Mouse (Mus musculus) cerebellum, adult (tissue): ENCODE data around the gene Nkiras2.
"Not testable (repeated sequence)": the region's sequence is repeated elsewhere in the genome, so short reads cannot be mapped to it uniquely, and the experiment has no call there.

Experiments
- ATAC-seq: cut with Nextera tagmentation; 2 replicates; pipeline ENCODE4 v1.9.2; 2017; ENCODE audit warnings: mild to moderate bottlenecking, moderate library complexity, mixed read lengths; ENCODE audit not compliant: insufficient number of reproducible peaks, low FRiP score, low TSS enrichment

Gene Nkiras2

DNA sequence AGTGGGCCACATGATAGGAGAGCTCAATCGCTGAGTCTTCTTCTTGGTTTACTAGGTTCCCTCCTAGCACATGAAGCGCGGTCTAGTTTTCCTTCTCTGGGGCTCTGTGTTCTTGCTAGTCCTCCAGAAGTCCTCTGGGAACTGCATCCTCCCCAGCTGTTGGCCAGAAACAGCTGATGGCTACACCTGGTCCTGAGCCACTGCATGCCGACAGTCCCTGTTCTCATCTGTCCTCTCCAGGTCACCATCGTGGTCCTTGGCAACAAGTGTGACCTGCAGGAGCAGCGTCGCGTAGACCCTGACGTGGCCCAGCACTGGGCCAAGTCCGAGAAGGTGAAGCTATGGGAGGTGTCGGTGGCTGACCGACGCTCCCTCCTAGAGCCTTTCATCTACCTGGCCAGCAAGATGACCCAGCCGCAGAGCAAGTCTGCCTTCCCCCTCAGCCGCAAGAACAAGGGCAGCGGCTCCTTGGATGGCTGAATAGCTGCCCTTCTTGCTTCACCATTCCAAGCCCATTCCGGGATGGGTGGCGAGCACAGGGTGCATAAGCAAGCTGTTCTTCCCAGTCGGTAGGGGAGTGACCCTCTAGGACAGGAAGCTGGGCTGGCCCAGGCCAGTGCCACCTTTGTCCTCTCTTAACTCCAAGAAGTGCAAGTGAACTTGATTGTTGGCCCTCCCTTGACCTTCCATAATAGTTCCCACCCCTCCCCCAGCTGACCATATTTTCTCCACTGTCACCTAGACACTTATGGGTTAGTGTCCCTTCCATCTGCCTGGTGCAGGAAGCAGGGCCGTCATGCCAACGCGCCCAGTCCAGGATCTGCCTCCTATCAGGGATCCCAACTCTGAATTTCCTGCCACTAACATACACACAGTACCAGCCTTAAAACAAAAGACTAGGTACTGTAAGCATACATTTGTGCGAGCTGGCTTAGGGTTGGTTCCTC lies 7.0 kb downstream of the Nkiras2 start:
- no peak for ATAC-seq

DNA sequence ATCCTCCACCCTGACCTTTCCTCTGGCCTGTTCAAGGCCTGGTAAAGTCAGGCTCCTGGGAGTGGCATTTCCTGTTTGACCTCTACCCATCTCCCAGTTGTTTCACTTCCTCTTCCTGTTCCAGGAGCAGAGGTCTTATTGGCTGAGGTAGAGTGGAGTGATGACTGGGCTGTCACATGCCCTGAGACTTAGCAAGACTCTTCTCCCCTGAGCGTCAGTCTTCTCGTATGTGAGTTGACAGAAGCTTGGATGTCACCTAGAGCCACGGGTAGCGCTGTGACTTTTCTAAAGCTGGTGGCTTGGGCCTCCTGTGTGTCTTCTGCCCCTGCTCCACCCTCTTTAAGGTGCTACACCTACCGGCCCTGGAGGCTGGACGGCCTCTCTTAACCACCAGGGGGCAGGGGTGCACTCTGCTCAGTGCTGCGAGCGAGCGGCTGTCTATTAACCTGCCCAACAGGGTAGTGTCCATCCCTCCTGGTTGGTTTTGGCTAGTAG lies 7.7 kb downstream of the Nkiras2 start:
- no peak for ATAC-seq

DNA sequence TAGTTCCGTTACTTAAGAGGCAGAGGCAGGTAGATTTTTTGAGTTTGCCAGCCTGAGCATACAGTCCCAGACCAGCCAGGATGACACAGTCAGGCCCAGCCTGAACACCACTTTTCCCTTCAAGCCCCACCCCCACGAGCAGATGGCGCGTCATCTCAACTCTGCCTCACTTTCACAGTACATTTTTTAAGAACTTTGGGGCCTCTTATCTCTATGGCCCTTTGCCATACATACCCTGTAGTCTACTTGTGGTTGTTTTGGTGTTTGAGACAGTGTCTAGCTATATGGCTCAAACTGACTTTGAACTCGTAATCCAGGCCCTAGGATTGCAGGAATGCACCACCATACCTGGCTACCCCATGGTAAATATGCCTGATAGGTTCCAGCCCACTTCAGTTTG lies 9.0 kb downstream of the Nkiras2 start:
- no peak for ATAC-seq

DNA sequence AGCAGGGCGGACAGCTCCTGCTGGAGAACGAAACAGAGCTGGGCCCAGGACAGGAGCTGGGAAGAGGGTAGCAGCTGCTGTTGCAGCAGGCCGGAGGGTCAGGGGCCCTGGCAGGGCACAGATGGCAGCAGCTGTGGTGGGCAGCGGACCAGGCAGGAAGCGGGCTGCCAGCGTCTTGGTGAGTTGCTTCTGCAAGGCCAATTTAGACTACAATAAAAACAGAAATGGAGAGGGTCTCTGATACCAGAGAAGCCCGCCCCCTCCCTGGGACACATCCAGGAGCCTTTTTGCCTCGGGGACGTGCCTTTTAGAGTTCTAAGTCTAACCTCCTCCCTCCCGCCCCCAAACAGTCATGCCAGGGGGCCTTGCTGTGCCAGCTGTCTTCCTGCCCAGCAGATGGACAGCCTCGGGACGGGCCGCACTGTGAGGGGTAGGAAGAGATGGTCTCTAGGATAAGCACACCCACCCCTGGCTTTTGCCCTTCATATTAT lies 9.9 kb downstream of the Nkiras2 start:
- no peak for ATAC-seq

DNA sequence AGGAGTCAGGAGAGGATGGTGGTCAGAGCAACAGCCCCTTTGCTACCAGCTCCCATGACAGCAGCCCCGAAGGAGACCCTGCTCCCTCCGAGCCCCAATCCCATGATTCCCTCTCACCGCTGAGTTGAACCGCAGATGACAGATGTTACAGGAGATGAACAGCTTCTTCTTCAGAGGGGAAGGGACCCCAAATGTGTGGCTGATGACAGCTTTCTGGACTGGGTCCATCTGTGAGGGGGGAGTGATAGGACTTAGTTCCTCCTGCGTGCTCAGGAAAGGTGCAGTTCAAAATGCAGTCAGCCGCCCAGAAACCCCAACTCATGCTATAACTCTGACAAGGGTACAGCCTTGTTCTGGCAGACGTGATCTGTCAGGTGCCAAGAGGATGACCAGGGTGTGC lies 15.5 kb downstream of the Nkiras2 start:
- no peak for ATAC-seq

DNA sequence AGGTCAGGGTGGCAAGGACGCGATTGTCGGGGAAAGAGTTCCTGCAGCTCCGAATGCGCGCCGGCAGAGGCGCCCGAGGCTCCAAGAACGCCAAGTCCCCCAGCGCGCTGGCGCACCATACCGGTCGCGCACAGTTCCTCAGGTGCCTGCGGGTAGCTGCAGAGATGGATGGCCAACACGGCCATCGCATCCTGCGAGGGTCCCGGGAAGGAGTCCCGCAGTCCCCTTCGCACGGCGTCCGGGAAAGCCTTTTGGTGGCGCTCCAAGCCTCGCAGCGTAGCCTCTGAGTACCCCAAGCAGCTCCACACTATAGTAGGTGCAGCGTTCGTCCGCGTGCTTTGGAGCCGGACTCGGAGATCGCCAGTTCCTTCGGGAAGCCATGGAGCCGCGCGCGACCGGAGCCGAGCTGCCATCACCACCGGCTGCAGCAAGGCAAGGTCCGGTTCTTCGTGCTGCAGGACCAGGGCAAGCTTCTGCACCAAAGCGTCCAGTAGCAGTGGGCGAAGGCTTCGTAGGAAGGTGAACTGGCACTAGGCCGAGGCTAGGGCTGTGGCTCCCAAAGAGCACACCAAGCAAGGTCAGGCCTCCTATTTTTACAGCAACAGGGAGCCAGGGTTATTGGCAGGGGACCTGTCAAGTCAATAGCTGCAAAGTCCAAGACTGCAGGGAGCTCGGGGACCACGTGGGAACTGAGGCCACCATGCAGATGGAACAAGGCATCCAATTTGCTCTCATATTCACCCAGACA lies 21.3 kb downstream of the Nkiras2 start:
- ATAC-seq: no peak; the same call in 1 of the 2 replicates

DNA sequence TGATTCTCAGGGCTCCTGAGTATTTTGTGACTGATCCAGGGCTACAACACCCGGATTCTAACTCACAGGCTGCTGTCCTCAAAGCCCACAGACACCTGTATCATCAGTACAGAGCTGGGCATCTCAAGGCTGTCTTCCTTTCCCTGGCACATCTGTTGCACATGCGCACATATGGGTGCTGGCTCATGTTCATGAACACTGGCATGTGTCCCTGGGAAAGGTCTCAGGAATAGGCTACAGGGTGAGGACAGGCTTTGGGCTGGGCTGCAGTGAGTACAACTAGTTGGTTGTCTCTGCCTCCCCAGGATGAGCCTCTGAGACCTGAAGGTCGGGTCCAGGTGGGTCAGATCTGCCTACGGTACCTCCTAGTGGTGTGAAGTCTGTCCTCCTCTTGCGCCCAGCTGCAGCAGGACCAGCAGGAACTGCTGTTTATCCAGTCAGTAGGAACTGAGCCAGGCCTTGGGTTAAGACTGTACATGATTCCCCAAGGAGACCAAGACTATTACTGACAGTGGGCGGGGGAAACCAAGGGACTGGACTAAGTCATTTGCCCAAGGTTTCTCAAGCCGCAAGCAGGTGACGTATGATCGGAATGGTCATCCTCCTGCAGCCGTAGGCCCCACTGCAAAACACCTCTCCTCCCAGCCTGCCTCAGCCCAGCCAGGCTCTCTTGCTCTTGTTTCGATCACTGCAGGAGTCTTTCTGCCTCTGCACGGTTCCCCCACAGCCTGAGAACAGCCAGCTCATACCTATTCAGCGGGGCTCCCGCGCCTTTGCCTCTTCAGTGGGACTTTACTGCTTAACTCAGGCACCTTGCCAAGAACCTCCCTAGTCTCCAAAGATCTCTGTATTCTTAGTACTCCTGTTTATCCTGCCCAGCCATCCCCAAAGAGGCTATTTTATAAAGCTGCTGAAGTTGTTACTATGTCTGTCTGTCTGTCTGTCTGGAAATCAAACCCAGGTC lies 24.9 kb downstream of the Nkiras2 start:
- ATAC-seq: no peak

DNA sequence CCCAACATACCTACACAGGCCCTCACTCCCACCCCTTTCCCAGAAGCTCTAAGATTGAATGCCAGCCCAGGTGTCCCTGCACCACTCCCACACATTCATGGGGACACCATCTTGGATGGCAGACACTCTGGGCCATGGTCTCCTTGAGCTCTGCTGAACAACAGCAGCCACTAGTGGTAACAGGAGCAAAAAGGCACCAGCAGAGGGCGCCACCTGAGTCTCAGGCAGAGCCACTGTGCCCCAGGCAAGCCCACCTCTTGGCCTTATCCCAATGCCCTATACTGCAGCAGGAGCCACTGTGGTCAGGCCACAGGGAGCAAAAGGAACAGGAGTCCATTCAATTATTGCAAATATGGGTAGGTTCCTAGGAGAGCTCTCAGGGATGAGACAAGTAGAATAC lies 27.2 kb downstream of the Nkiras2 start:
- ATAC-seq: no peak

DNA sequence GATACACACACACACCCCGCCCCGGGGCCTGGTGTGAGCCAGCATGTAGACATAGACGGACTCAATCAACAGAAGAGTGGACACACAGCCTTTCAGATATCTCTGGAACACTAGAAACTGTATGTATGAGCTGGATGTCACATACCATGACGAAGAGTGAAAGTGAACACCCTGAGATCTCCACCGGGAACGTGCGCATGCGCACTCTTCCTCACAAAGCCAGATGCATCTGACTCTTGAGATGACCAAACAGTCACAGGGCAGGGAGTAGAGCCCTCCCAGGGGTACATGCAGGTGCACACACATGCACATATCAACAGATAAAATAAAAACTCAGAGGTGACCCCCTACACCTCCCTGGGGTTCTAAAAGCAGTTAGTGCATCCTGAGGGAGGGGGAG lies 29.4 kb downstream of the Nkiras2 start:
- ATAC-seq: no peak

DNA sequence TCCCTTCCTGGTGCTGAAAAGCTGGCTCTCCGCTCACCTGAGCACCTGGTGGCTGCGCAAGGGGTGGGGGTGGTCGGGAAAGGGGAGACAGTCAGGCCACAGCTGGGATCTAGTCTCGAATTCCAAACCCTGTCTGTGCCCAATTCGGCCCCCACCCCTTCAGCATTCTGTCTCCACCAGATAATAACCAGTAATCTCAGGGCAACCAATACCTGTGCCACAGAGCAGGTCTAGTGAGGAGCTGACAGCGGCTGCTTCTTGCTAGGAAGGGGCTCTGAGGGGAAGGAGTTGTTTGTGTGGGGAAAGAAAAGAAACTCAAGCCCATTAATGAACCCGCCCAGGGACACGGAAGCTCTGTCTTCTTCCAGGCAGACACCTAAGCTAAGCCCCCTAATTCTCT lies 32.2 kb downstream of the Nkiras2 start:
- ATAC-seq: no peak

DNA sequence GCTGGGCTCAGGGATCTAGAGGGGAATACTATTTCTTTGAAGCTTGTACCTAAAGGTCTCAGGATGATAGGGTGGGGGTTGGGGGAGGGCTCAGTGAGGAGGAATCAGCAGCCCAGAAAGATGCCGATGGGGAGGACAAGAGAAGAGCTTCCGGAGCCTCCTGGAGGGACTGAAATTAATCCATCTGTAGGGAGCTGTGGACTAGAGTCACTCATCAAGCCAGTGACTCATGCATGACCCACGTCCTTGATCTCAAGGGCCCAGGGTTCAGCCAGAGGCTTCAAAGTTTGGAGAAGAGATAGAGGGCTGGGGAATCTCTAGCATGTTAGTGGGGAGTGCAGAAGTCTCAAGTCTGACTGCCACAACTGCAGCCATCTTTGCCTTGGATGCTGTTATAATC lies 32.7 kb downstream of the Nkiras2 start:
- ATAC-seq: no peak

DNA sequence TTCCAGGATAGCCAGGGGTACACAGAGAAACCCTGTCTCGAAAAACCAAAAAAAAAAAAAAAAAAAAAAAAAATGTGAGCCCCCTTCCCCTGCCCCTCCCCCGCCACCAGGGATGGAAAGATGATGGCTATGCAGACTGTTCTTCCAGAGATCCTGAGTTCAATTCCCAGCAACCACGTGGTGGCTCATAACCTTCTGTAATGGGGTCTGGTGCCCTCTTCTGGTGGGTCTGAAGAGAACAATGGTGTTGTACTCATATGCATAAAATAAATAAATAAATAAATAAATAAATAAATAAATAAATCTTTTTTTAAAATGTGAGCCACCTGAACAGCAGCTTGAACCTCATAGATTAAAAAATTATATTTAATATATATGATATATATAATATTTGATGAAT lies 36.5 kb downstream of the Nkiras2 start:
- ATAC-seq: not testable (repeated sequence)

DNA sequence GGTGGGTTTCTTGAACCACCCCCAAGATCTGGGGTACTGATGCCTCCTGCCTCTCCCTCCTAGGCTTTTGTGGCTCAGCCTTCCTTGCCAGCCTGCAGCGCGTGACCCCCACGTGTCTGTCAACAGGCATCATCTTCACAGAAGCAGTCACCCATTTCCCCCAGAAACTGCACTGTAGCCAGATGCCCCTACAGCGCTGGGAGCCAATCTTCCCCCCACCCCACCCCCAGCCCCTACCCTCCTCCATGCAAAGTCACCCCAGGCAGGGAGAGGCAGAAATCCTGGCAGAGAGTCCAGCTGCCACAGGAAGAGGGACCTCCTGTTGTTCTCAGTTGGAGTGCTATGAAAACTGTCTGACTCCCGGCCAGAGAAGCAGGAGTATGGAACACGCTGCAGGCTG lies 37.4 kb downstream of the Nkiras2 start:
- no peak for ATAC-seq

DNA sequence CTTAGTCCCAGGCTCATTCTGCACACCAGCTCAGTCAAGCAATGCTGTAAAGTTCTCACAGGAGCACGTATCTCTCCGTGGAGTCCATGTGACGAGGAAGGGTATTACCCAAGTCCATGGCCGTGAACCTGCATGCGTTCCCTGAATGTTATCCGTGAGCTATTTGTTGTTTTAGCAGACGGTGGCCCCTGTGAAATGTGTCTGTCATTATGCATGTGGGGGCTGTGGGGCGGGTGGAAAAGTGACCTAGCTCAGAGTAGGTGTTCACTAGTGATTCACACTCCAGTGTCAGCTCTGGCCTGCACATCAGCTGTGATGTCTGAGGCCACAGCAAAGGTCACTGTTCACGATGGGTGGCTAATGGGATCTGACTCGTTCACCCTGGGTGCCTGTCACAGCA lies 40.8 kb downstream of the Nkiras2 start:
- no peak for ATAC-seq

DNA sequence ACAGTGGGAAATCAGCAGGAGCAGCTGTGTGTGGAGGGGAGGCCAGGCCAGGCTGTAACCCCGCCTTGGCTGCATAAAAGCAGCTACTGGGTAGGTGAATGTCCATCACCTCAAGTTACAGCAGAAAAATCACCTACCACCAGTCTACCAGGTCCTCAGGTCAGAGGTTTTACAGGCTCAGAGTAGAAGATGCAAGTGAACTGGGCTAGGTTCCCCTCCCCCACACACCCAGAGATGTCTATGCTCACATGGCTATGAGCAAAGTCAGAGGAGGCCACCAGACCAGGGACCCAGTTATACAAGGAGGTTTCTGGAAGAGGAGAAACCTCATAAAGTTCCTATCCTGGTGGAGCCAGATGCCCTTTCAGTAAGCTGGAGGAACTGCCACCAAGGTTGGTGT lies 52.0 kb downstream of the Nkiras2 start:
- ATAC-seq: no peak

DNA sequence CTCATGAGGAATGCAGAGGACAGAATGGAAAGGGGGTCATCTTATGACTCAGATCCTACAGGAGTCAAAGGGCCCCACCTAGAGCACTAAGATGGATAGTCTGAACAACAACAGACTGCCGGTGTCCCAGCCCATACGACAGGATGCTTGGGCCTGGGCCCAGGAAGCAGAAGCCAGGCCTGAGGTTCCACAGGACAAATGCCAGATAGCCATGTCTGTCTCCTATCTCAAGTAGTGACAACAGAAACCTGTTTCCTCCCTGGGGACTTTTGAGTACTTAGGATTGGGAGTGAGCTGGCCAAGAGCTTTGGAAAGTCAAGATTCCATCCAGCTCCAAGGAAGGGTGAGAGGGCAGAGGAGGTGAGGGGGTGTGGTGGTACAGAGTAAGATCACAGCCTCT lies 52.9 kb downstream of the Nkiras2 start:
- no peak for ATAC-seq

DNA sequence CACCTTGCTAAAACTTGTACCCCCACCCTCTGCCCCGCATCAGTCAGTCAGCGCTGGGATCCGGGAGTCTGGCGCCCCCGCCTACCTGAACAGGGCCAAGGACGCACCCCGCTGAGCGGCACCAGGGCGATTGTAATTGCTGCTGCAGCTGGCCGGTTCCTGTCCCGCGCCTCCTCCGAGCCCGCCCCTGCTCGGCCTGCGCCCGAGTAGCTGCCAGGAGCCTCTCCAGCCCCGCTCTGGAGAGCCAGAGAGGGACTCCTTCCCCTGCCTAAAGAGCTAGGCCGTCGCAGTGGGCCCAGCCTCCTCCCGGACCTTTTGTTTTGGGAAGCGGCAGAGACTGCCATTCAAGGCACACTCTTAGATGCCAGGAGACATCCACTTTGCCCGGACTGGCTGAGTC lies 54.1 kb downstream of the Nkiras2 start:
- no peak for ATAC-seq
